Mouse (Mus musculus): ENCODE results near the gene Cd164l2. TPM values are rescaled to one million over a fixed set of nuclear protein-coding genes. Genes with fewer than 3 reads are reported as not detected.

Gene Cd164l2
- total and polyA plus RNA-seq, 2 experiments from 2014 or later, result 6.2 to 9.6 TPM

DNA sequence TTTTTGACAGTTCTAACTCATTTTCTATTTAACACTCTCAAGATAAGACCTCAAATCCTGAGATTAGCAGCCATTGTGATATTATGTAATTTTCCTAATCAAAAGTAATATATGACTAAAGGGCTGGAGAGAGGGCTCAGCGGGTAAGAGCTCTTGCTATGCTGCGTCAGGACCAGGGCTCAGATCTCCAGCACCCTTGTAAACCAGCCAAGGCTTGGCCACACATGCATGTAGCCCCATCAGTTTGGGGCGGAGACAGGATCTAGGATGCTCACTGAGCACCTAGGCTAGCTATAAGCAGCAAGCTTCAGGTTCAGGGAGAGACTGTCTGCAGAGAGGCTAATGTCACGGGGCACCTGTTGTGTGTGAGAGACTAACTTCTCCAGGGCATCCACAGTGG lies 39.5 kb upstream of the Cd164l2 start:
- Histone ChIP-seq H3K4me2 (ENCODE audit: low read depth, low read length) (no peak overlapping the region), H3K27me3 (ENCODE audit: insufficient read depth, low read length) (no peaks in the 10 kb centered on the region), H3K4me3 (ENCODE audit: low read length) (no peak overlapping the region), H3K36me3 (ENCODE audit: insufficient read depth, low read length) (no peaks in the 10 kb centered on the region), H3K9me3 (ENCODE audit: low read length) (no peaks in the 10 kb centered on the region), H3K4me1 (ENCODE audit: insufficient read depth, low read length) (peaks cover 9% of the 10 kb centered on the region; the same call in 1 of the 2 replicates), H3K27ac (no peak overlapping the region), H3K9ac (replicated peaks; ENCODE audit: low read length) (no peak overlapping the region)
- 92% methylated on average over 4 of the region's 4 CpGs for WGBS
- TF ChIP-seq CTCF (IDR thresholded peaks at IDR 0.05; ENCODE audit: low read depth), result no peak
- DNase-seq (ENCODE audit: low spot score), result no peak
- no peak for ATAC-seq

DNA sequence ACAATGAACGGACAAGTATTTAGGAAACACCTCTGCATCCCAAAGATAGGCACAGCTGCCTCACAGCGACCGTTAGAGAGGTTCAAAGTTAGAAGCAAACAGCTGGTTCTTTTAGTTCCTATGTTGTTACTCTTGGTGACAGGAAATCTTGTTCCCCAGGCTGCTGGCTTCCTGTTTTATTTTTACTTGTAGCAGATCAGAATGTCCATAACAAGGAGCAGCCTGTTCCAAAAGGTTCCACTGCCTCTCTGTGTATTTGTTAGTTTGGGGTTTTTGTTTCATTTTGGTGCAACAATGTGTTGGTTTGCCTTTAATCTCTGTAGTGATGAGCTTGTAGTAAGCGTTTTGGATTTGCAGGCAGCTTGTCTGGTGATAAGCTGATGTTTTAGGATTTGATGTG lies 37.6 kb upstream of the Cd164l2 start:
- WGBS, result 77% methylated on average over 4 of the region's 4 CpGs
- no peak overlapping the region for H3K4me3 ChIP-seq (ENCODE audit: low read length)
- H3K27me3 ChIP-seq (ENCODE audit: insufficient read depth, low read length), result no peaks in the 10 kb centered on the region
- peak overlapping the region; percentile 51; the same call in 1 of the 2 replicates for H3K27ac ChIP-seq
- no peak overlapping the region for H3K4me2 ChIP-seq (ENCODE audit: low read depth, low read length)
- peaks cover 9% of the 10 kb centered on the region; the same call in 1 of the 2 replicates for H3K4me1 ChIP-seq (ENCODE audit: insufficient read depth, low read length)
- DNase-seq (ENCODE audit: low spot score) (no peak), ATAC-seq (no peak)
- TF ChIP-seq CTCF (IDR thresholded peaks at IDR 0.05; ENCODE audit: low read depth), result no peak
- no peak overlapping the region for H3K9ac ChIP-seq (replicated peaks; ENCODE audit: low read length)
- H3K9me3 ChIP-seq (ENCODE audit: low read length), result no peaks in the 10 kb centered on the region
- H3K36me3 ChIP-seq (ENCODE audit: insufficient read depth, low read length), result no peaks in the 10 kb centered on the region

DNA sequence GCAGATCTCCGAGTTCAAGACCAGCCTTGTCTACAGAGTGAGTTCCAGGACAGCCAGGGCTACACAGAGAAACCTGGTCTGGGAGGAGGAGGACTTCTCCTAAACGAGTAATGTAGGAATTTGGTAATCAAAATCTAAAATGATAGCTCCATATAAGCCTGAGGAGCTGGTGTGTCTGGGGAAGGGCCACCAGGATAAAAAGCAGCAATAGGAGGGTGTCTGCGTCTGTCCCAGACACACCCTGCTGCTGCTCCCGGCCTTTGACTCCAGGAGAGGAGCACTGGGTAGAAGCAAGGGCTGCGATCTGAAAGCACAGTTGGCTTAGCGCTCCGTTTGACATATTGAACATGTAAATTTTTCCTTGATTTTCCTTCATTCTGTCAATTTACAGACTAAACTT lies 36.7 kb upstream of the Cd164l2 start:
- no peak for TF ChIP-seq CTCF (IDR thresholded peaks at IDR 0.05; ENCODE audit: low read depth)
- Histone ChIP-seq H3K36me3 (ENCODE audit: insufficient read depth, low read length) (no peaks in the 10 kb centered on the region), H3K9me3 (ENCODE audit: low read length) (no peaks in the 10 kb centered on the region), H3K27me3 (ENCODE audit: insufficient read depth, low read length) (no peaks in the 10 kb centered on the region), H3K4me2 (ENCODE audit: low read depth, low read length) (no peak overlapping the region), H3K9ac (replicated peaks; ENCODE audit: low read length) (no peak overlapping the region), H3K27ac (peak overlapping the region; percentile 46; the same call in 1 of the 2 replicates), H3K4me1 (ENCODE audit: insufficient read depth, low read length) (0 out of 2 replicates have a peak, but pooled peaks cover 9% of the 10 kb centered on the region), H3K4me3 (ENCODE audit: low read length) (no peak overlapping the region)
- ATAC-seq (no peak), DNase-seq (ENCODE audit: low spot score) (no peak)
- 69% methylated on average over 7 of the region's 7 CpGs for WGBS

DNA sequence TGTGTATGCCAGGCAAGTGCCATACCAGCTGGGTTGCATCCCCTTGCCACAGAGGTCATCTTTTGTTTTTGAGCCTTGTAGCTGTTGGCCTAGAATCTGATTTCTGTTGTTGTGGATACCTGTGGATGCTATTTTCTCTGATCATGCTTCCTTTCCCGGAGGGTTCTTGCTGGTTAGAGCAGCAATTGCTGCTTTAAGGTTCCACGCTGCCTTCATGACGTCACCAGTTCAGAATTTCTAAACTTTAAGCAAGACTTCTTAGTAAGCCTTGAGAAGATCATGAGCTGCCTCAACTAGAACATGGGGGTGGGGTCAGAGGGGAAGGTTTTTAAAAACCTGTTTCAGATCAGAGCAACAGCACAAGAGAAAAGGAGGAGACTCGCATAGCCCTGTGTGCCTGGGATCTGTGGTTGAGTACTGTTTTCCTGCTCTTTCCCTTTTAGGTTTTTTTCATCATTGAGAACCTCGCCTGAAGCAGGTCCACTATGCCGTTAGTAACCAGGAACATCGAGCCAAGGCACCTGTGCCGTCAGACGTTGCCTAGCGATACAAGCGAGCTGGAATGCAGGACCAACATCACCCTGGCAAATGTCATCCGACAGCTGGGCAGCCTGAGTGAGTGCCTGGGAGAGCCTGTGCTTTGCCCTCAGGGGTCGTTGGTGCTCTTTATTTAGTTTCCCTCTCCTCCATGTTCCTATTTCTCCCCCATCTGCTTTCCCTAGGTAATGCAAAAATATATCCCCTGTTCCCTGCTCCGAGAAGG lies 35.8 kb upstream of the Cd164l2 start:
- Histone ChIP-seq H3K36me3 (ENCODE audit: insufficient read depth, low read length) (no peaks in the 10 kb centered on the region), H3K4me2 (ENCODE audit: low read depth, low read length) (peak overlapping the region; percentile 22), H3K9ac (replicated peaks; ENCODE audit: low read length) (peak overlapping the region; percentile 3; the same call in 1 of the 2 replicates), H3K27me3 (ENCODE audit: insufficient read depth, low read length) (no peaks in the 10 kb centered on the region), H3K4me3 (ENCODE audit: low read length) (no peak overlapping the region), H3K27ac (peak overlapping the region; percentile 46), H3K4me1 (ENCODE audit: insufficient read depth, low read length) (0 out of 2 replicates have a peak, but pooled peaks cover 9% of the 10 kb centered on the region), H3K9me3 (ENCODE audit: low read length) (no peaks in the 10 kb centered on the region)
- WGBS, result 36% methylated on average over 14 of the region's 14 CpGs
- TF ChIP-seq CTCF (IDR thresholded peaks at IDR 0.05; ENCODE audit: low read depth), result no peak
- DNase-seq (ENCODE audit: low spot score), result peak; percentile 68
- peak; percentile 67 for ATAC-seq

DNA sequence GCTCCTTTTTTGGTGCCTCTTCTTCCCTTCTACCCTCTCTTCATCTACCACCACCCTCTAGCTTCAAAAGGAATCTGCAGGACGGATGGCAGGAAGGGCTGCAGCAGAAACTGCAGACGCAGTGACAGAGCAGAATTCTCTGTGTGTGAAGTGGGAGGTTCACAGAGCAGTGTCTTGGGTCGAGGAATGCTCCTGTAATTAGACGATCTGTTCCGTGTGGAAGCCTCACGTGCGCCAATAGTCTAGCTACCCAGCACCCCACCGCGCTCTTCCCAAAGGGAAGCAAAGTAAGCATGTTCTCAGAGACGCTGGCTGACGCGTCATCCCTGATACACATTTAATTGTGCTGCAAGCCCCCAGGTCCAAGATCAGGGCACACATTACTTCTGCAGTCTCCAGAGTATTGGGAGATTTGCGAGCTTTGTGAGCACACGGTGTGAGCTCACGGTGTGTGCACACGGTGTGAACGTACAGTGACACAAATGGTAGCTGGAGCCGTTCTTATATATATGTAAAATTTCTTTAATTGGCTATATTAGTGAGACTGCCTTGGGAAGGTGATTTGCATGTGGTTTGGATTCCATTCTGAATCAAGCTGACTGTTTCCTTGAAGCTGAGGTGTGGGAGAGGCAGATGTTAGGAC lies 35.0 kb upstream of the Cd164l2 start:
- H3K4me2 ChIP-seq (ENCODE audit: low read depth, low read length), result peak overlapping the region; percentile 22
- H3K4me3 ChIP-seq (ENCODE audit: low read length), result no peak overlapping the region
- H3K27me3 ChIP-seq (ENCODE audit: insufficient read depth, low read length), result no peaks in the 10 kb centered on the region
- WGBS, result 39% methylated on average over 18 of the region's 18 CpGs
- DNase-seq (ENCODE audit: low spot score), result peak; percentile 69
- peak overlapping the region; percentile 3; the same call in 1 of the 2 replicates for H3K9ac ChIP-seq (replicated peaks; ENCODE audit: low read length)
- no peak for TF ChIP-seq CTCF (IDR thresholded peaks at IDR 0.05; ENCODE audit: low read depth)
- ATAC-seq, result peak; percentile 84
- peak overlapping the region; percentile 46 for H3K27ac ChIP-seq
- no peaks in the 10 kb centered on the region for H3K36me3 ChIP-seq (ENCODE audit: insufficient read depth, low read length)
- H3K9me3 ChIP-seq (ENCODE audit: low read length), result no peaks in the 10 kb centered on the region
- H3K4me1 ChIP-seq (ENCODE audit: insufficient read depth, low read length), result 0 out of 2 replicates have a peak, but pooled peaks cover 9% of the 10 kb centered on the region

DNA sequence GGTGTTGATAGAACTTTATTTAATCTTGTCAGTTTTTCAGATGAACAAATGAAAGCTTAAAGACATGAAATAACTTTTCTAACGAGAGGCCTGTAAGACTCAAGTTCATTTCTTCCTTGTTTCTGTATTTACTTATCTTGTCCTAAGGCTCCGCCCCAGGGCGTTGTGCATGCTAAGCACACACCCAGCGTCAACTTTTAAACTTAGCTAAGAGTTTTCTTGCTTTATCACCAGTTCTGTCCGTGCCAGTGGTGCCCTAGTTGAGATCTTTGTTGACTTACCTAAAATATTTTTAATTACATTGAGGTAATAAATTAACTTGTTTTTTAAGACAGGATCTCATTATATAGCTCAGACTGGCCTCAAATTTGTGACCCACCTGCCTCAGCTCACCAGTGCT lies 33.6 kb upstream of the Cd164l2 start:
- no peak overlapping the region for H3K4me3 ChIP-seq (ENCODE audit: low read length)
- ATAC-seq, result no peak

More for the DNA sequence above, 33.6 kb upstream of the Cd164l2 start:
- Histone ChIP-seq H3K27ac (no peak overlapping the region), H3K4me2 (ENCODE audit: low read depth, low read length) (no peak overlapping the region), H3K36me3 (ENCODE audit: insufficient read depth, low read length) (no peaks in the 10 kb centered on the region), H3K4me1 (ENCODE audit: insufficient read depth, low read length) (0 out of 2 replicates have a peak, but pooled peaks cover 9% of the 10 kb centered on the region), H3K27me3 (ENCODE audit: insufficient read depth, low read length) (no peaks in the 10 kb centered on the region), H3K9me3 (ENCODE audit: low read length) (no peaks in the 10 kb centered on the region), H3K9ac (replicated peaks; ENCODE audit: low read length) (no peak overlapping the region)
- no peak for TF ChIP-seq CTCF (IDR thresholded peaks at IDR 0.05; ENCODE audit: low read depth)
- WGBS, result 93% methylated on average over 5 of the region's 5 CpGs
- no peak for DNase-seq (ENCODE audit: low spot score)
